Mouse (Mus musculus) forebrain, embryonic 11.5 days (tissue): ENCODE results near the gene Spn. TPM values are rescaled to one million over a fixed set of nuclear protein-coding genes. Genes with fewer than 3 reads are reported as not detected.

Experiments used
- ATAC-seq: fragments of 200-750 bp; cut with Nextera tagmentation; replicated peaks from 2 replicates; pipeline ENCODE4 v1.8.0; 2017; ENCODE audit warnings: moderate TSS enrichment; ENCODE audit not compliant: low FRiP score
- DNase-seq: peaks from one replicate; pipeline ENCODE4 v3.0.0-alpha.2; 2017; ENCODE audit warnings: low spot score
- H3K27ac ChIP-seq: fragments of 300-500 bp; sonication (generic); 2 replicates; pipeline ENCODE4 v1.5.1; 2014; ENCODE audit warnings: low read depth, low read length
- H3K27me3 ChIP-seq: fragments of 300-500 bp; sonication (generic); 2 replicates; pipeline ENCODE4 v1.6.1; 2014; ENCODE audit warnings: mild to moderate bottlenecking, low read length, mixed read lengths; ENCODE audit not compliant: control insufficient read depth, insufficient read depth
- H3K36me3 ChIP-seq: fragments of 300-500 bp; sonication (generic); 2 replicates; pipeline ENCODE4 v1.6.1; 2014; ENCODE audit warnings: mild to moderate bottlenecking, low read length, moderate library complexity, mixed read lengths; ENCODE audit not compliant: control insufficient read depth, insufficient read depth
- H3K4me1 ChIP-seq: fragments of 300-500 bp; sonication (generic); replicated peaks from 2 replicates; pipeline ENCODE4 v1.6.1; 2014; ENCODE audit warnings: low read length, mixed read lengths; ENCODE audit not compliant: control insufficient read depth, insufficient read depth
- H3K4me2 ChIP-seq: fragments of 300-500 bp; sonication (generic); 2 replicates; pipeline ENCODE4 v1.6.1; 2014; ENCODE audit warnings: low read depth, mild to moderate bottlenecking, low read length, moderate library complexity, mixed read lengths; ENCODE audit not compliant: severe bottlenecking
- H3K4me3 ChIP-seq: fragments of 300-500 bp; sonication (generic); 2 replicates; pipeline ENCODE4 v1.5.1; 2014; ENCODE audit warnings: low read depth, low read length
- H3K9ac ChIP-seq: fragments of 300-500 bp; sonication (generic); 2 replicates; pipeline ENCODE4 v1.6.1; 2014; ENCODE audit warnings: low read length
- H3K9me3 ChIP-seq: fragments of 300-500 bp; sonication (generic); 2 replicates; pipeline ENCODE4 v1.6.1; 2016; ENCODE audit warnings: low read length, mixed read lengths; ENCODE audit not compliant: control insufficient read depth
- WGBS: fragments of 180-500 bp; shearing (Covaris S2); extraction: QIAGEN DNeasy Blood & Tissue Kit; methylation state at CpG from one replicate; pipeline ENCODE4 v1.1.7; 2014; 5-methylcytosine and 5-hydroxymethylcytosine counted together
- polyA plus RNA-seq: library from polyadenylated mRNA; unstranded; fragments of >200 nt; fragmentation: Nextera tagmentation; extraction: Ambion mirVana; gene quantifications from 2 replicates; pipeline ENCODE4 v1.2.1, GENCODE M21; 2014

The Spn gene
- polyA plus RNA-seq, 1 experiment from 2014 or later = 0.11 TPM

DNA sequence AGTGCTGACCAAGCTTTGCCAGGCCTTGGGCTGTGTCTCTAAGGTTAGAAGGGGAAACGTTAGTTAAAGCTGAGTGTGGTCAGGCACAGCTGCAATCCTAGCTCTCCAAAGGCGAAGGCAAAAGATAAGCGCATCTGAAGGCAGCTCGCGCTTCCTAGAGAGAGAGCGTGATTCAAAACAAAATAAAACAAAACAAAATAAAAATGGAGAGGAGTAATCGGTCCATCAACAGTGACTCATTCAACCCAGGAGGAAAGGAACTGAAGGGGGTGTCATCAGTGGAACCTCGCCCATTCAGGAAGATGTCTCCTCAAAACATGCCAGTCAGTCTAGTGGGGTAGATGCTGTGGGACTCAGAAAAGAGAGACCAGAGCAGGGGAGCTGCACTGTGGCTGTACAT, 55.4 kb downstream of the Spn start:
- no peak for ATAC-seq

More for the DNA sequence above, 55.4 kb downstream of the Spn start:
- no peaks in the 10 kb centered on the region for H3K9me3 ChIP-seq
- no peak overlapping the region for H3K4me2 ChIP-seq
- 84% methylated on average over 8 of the region's 8 CpGs for WGBS
- no peak for DNase-seq
- H3K9ac ChIP-seq = no peak overlapping the region
- no peak overlapping the region for H3K4me3 ChIP-seq
- H3K27ac ChIP-seq = no peak overlapping the region
- H3K4me1 ChIP-seq = no peaks in the 10 kb centered on the region
- H3K36me3 ChIP-seq = no peaks in the 10 kb centered on the region
- no peaks in the 10 kb centered on the region for H3K27me3 ChIP-seq

Other genes with a start within 250 kb of the Spn start
- gene Tmem219, start 214.9 kb downstream of the Spn start, polyA plus RNA-seq = 21.3 and 24.4 TPM in 2 replicates
- 26.5 and 28.8 TPM in 2 replicates for gene Kctd13, start 208.9 kb downstream of the Spn start, polyA plus RNA-seq
- 0.25 and 0.40 TPM in 2 replicates for gene Asphd1, start 188.2 kb downstream of the Spn start, polyA plus RNA-seq
- gene Sez6l2, start 187.3 kb downstream of the Spn start, polyA plus RNA-seq = 6.3 and 6.7 TPM in 2 replicates
- gene Cdipt, start 161.9 kb downstream of the Spn start, polyA plus RNA-seq = 68.0 and 78.7 TPM in 2 replicates
- gene Cdiptos, start 161.7 kb downstream of the Spn start, polyA plus RNA-seq = 0.88 and 1.4 TPM in 2 replicates
- gene Mvp, start 123.2 kb downstream of the Spn start, polyA plus RNA-seq = 3.9 and 4.4 TPM in 2 replicates
- gene Pagr1b, start 121.3 kb downstream of the Spn start, polyA plus RNA-seq = not detected in 2 replicates
- 60.5 and 72.4 TPM in 2 replicates for gene Pagr1a, start 120.5 kb downstream of the Spn start, polyA plus RNA-seq
- 60.9 and 64.7 TPM in 2 replicates for gene Gm42742, start 116.7 kb downstream of the Spn start, polyA plus RNA-seq
- 9.6 and 10.3 TPM in 2 replicates for gene Prrt2, start 116.6 kb downstream of the Spn start, polyA plus RNA-seq
- 106 and 132 TPM in 2 replicates for gene Maz, start 110.8 kb downstream of the Spn start, polyA plus RNA-seq
- 207 and 208 TPM in 2 replicates for gene Kif22, start 95.4 kb downstream of the Spn start, polyA plus RNA-seq
- gene Zg16, start 50.5 kb downstream of the Spn start, polyA plus RNA-seq = not detected in 2 replicates
- gene AI467606, start 46.5 kb downstream of the Spn start, polyA plus RNA-seq = 0.47 and 0.85 TPM in 2 replicates
- 5.4 and 5.5 TPM in 2 replicates for gene Qprt, start 15.6 kb downstream of the Spn start, polyA plus RNA-seq
- 96.5 and 104 TPM in 2 replicates for gene Cd2bp2, start 58.2 kb upstream of the Spn start, polyA plus RNA-seq
- gene Tbc1d10b, start 70.6 kb upstream of the Spn start, polyA plus RNA-seq = 31.7 and 36.5 TPM in 2 replicates
- gene Mylpf, start 71.1 kb upstream of the Spn start, polyA plus RNA-seq = 11.2 and 11.3 TPM in 2 replicates
- gene Zfp553, start 95.2 kb upstream of the Spn start, polyA plus RNA-seq = 41.8 and 43.3 TPM in 2 replicates
- 32.8 and 36.6 TPM in 2 replicates for gene Sept1, start 95.3 kb upstream of the Spn start, polyA plus RNA-seq
- 53.8 and 62.5 TPM in 2 replicates for gene Zfp771, start 106.5 kb upstream of the Spn start, polyA plus RNA-seq
- 265 and 279 TPM in 2 replicates for gene Dctpp1, start 122.9 kb upstream of the Spn start, polyA plus RNA-seq
- 86.2 and 87.0 TPM in 2 replicates for gene Sephs2, start 136.2 kb upstream of the Spn start, polyA plus RNA-seq
- gene Itgal, start 158.4 kb upstream of the Spn start, polyA plus RNA-seq = 0.21 and 0.29 TPM in 2 replicates
- gene Zfp768, start 207.8 kb upstream of the Spn start, polyA plus RNA-seq = 5.3 and 5.5 TPM in 2 replicates
- gene Zfp747, start 238.2 kb upstream of the Spn start, polyA plus RNA-seq = 8.5 and 8.6 TPM in 2 replicates
- gene 9130019O22Rik, start 249.3 kb upstream of the Spn start, polyA plus RNA-seq = 5.0 and 5.3 TPM in 2 replicates